Mouse (Mus musculus) cerebellum, adult 2 months (tissue): ENCODE results near the gene Fosl1.
A peak's percentile ranks its signal among the peaks of the same experiment; 100 is the strongest.

Experiments used
- CTCF ChIP-seq: fragments of 200-500 bp; IDR thresholded peaks from 2 replicates; pipeline ENCODE4 v1.5.1; 2011; ENCODE audit warnings: low read depth, mild to moderate bottlenecking, control low read depth, low read length, moderate library complexity, borderline replicate concordance; ENCODE audit not compliant: insufficient read depth
- POLR2A ChIP-seq: fragments of 200-500 bp; IDR thresholded peaks from 2 replicates; pipeline ENCODE4 v1.6.1; 2011; ENCODE audit warnings: low read length, control low read depth, borderline replicate concordance; ENCODE audit not compliant: insufficient read depth

GRCm38 (mm10) chr19:5490898-5491708 is 43.8 kb downstream of the Fosl1 start:
- TF ChIP-seq POLR2A: peak; percentile 42; the same call in 1 of the 2 replicates
- TF ChIP-seq CTCF: no peak
